Mouse (Mus musculus): Measurements from ENCODE around the gene Ephx1. TPM values are rescaled to one million over a fixed set of nuclear protein-coding genes. Genes with fewer than 3 reads are reported as not detected.
A peak's percentile ranks its signal among the peaks of the same experiment; 100 is the strongest.
"Not testable (repeated sequence)": the region's sequence is repeated elsewhere in the genome, so short reads cannot be mapped to it uniquely, and the experiment has no call there.

Gene Ephx1
- polyA plus RNA-seq, 1 experiment from 2014 or later = 4.4 TPM

DNA sequence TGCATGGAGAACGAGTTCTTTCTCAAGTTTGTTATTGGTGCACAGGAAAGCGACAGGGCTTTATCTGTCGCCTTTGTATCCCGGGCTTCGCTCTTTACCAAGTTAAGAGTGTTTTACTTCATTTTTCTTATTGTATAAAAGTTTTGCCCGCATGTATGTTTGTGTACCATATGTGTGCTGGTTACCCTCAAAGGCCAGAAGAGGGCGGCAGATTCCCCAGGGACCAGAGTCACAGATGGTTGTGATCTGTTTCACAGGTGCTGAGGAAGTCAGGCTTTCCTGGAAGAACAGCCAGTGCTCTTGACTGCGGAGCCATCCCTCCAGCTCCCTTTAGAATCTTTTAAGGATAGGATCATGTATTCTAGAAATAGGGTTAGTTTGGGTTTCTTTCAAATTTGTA is 34.0 kb downstream of the Ephx1 start:
- ATAC-seq = no peak
- no peak overlapping the region for H3K9ac ChIP-seq (ENCODE audit: low read depth, low read length)
- 92% methylated on average over 8 of the region's 8 CpGs for WGBS
- no peak overlapping the region for H3K27ac ChIP-seq (ENCODE audit: low read length)
- no peak overlapping the region for H3K4me3 ChIP-seq (ENCODE audit: low read length)
- H3K36me3 ChIP-seq (ENCODE audit: control insufficient read depth, insufficient read depth, low read length) = no peaks in the 10 kb centered on the region
- H3K4me1 ChIP-seq (ENCODE audit: control insufficient read depth, insufficient read depth, low read length) = no peaks in the 10 kb centered on the region
- H3K27me3 ChIP-seq (replicated peaks; ENCODE audit: control insufficient read depth, insufficient read depth, low read length) = no peaks in the 10 kb centered on the region
- H3K4me2 ChIP-seq (ENCODE audit: low read depth, low read length) = no peak overlapping the region
- no peaks in the 10 kb centered on the region for H3K9me3 ChIP-seq (ENCODE audit: control insufficient read depth, low read length)

DNA sequence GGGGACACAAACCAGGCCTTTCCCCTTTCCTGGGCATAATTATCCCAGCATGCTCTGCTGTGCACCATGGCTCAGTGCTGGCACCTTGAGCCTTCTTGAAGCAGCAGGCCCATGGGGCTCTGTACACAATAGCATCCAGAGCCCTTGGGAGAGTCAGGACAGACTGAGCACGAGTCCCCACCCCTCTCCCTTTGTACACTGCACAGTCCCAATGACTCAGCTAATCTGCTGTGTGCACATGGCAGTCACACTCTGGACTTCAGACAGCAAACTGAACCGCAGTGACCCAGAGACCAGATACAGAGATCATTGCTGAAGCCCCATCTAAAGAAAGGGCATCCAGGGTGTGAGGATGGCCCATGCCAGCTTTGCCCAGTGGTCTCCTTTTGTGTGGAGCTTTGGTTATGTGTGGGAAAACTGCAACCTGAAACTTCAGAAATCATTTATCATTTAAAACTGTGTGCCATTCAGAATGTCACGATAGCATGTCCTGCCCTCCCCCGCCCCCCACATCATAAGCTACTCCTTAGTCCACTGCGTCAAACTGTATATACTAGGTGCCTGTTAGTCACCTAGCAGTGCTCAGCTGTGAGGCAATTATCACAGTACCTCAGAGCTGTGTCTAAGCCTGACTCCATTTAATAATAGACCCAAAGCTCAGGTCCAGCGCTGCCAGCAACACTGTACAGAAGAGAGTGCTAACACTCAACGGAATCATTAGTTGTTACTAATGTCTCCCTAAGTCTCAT is 39.2 kb downstream of the Ephx1 start:
- H3K36me3 ChIP-seq (ENCODE audit: control insufficient read depth, insufficient read depth, low read length); H3K4me1 ChIP-seq (ENCODE audit: control insufficient read depth, insufficient read depth, low read length); H3K4me3 ChIP-seq (ENCODE audit: low read length); H3K27me3 ChIP-seq (replicated peaks; ENCODE audit: control insufficient read depth, insufficient read depth, low read length); H3K27ac ChIP-seq (ENCODE audit: low read length); H3K9me3 ChIP-seq (ENCODE audit: control insufficient read depth, low read length); H3K4me2 ChIP-seq (ENCODE audit: low read depth, low read length); H3K9ac ChIP-seq (ENCODE audit: low read depth, low read length): not testable (repeated sequence)
- peak; percentile 96 for ATAC-seq
- whole genome bisulfite sequencing = 70% methylated on average over 7 of the region's 7 CpGs

DNA sequence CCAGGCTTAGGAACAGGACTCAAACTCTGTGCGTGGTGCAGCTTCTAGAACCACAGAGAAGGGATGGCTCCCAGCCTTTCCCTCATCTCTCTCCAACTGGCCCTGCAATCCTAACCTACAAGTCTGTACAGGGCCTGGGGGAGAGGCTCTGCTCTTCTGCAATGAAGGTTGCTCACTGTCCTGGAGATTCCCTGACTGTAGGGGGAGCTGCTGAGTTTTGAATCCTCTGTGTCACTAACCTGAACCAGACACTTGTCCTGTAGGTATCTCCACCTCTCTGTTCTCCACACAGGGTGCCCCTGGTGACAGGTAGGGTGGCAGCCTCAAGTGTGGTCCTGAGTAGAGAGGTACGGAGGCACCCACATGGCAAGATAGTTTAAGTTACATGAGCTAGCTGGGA is 40.2 kb downstream of the Ephx1 start:
- no peak overlapping the region for H3K9ac ChIP-seq (ENCODE audit: low read depth, low read length)
- H3K9me3 ChIP-seq (ENCODE audit: control insufficient read depth, low read length) = no peaks in the 10 kb centered on the region
- WGBS = 70% methylated on average over 2 of the region's 2 CpGs
- no peak overlapping the region for H3K4me3 ChIP-seq (ENCODE audit: low read length)
- no peak overlapping the region for H3K27ac ChIP-seq (ENCODE audit: low read length)
- ATAC-seq = no peak; the same call in 1 of the 2 replicates
- no peaks in the 10 kb centered on the region for H3K27me3 ChIP-seq (replicated peaks; ENCODE audit: control insufficient read depth, insufficient read depth, low read length)
- H3K4me2 ChIP-seq (ENCODE audit: low read depth, low read length) = no peak overlapping the region
- no peaks in the 10 kb centered on the region for H3K36me3 ChIP-seq (ENCODE audit: control insufficient read depth, insufficient read depth, low read length)
- no peaks in the 10 kb centered on the region for H3K4me1 ChIP-seq (ENCODE audit: control insufficient read depth, insufficient read depth, low read length)

DNA sequence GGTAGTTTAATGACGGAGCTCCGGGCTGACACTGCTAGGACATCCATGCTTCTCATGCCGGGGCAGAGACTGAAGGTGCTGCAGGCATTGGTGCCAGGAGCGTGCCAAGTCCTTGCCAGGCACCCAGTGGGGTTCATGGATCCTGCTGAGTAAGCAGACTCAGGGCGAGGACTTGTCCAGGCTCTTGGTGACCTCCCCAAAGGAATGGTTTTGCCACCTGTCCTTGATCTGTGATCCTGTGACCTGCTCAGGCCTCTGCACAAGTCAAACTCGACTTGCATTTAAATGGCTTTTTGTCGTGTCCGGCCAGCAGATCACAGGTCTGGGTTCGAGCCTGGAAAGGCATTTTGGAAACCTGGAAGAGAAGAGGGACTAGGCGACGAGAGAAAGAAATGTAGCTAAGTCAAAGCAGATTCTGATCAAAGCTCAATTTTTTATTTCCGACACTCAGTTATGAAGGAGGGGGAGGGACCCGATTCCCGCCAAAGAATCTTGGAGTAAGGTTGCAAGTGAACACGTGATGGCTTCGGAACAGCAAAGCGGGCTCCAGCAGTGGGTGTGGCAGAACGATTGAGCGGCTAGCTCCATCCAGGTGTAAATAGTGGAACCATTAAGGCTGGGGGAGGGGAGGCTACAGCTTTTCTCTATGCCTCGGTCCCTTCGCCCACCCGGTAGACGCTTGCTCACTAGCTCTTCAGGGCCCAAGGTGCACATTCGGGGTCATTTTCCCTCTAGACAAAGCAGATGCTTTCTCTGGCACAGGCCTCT is 41.0 kb downstream of the Ephx1 start:
- Histone ChIP-seq H3K4me1 (ENCODE audit: control insufficient read depth, insufficient read depth, low read length) (no peaks in the 10 kb centered on the region), H3K9me3 (ENCODE audit: control insufficient read depth, low read length) (no peaks in the 10 kb centered on the region), H3K27ac (ENCODE audit: low read length) (no peak overlapping the region), H3K4me3 (ENCODE audit: low read length) (no peak overlapping the region), H3K36me3 (ENCODE audit: control insufficient read depth, insufficient read depth, low read length) (no peaks in the 10 kb centered on the region), H3K9ac (ENCODE audit: low read depth, low read length) (no peak overlapping the region), H3K27me3 (replicated peaks; ENCODE audit: control insufficient read depth, insufficient read depth, low read length) (no peaks in the 10 kb centered on the region), H3K4me2 (ENCODE audit: low read depth, low read length) (no peak overlapping the region)
- no peak for ATAC-seq
- WGBS = 80% methylated on average over 23 of the region's 24 CpGs

DNA sequence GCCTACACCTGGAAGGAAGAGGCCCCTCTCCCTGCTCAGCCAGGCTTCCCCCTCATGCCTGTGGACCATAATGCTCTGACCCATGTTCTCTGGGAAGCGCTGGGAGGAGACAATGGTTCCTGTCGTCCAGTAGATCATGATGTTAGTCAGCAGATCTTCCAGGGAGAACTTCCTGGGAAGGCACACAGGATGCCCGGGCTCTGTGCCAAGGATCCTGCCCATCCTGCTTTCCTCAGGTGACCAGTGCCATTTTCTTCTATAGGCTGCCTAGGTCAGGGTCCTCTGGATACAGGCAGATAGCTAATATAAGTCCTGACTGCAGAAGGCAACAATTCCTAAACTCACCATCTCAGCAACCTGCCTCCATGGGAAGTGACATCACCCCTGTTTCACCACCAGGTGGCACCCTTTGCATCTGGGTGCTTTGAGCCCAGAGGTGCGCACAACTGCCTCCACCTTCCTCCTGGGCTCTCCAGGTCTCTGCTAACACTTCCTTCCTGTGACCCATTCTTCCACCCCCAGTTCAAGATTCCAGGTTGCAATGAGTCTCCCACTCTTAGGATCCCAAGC is 44.5 kb downstream of the Ephx1 start:
- peaks cover 4% of the 10 kb centered on the region for H3K36me3 ChIP-seq (ENCODE audit: control insufficient read depth, insufficient read depth, low read length)
- no peaks in the 10 kb centered on the region for H3K9me3 ChIP-seq (ENCODE audit: control insufficient read depth, low read length)
- no peaks in the 10 kb centered on the region for H3K27me3 ChIP-seq (replicated peaks; ENCODE audit: control insufficient read depth, insufficient read depth, low read length)
- H3K4me1 ChIP-seq (ENCODE audit: control insufficient read depth, insufficient read depth, low read length) = no peaks in the 10 kb centered on the region
- no peak overlapping the region for H3K4me3 ChIP-seq (ENCODE audit: low read length)
- WGBS = 63% methylated on average over 4 of the region's 4 CpGs
- no peak overlapping the region for H3K27ac ChIP-seq (ENCODE audit: low read length)
- no peak overlapping the region for H3K9ac ChIP-seq (ENCODE audit: low read depth, low read length)
- no peak for ATAC-seq
- H3K4me2 ChIP-seq (ENCODE audit: low read depth, low read length) = no peak overlapping the region

DNA sequence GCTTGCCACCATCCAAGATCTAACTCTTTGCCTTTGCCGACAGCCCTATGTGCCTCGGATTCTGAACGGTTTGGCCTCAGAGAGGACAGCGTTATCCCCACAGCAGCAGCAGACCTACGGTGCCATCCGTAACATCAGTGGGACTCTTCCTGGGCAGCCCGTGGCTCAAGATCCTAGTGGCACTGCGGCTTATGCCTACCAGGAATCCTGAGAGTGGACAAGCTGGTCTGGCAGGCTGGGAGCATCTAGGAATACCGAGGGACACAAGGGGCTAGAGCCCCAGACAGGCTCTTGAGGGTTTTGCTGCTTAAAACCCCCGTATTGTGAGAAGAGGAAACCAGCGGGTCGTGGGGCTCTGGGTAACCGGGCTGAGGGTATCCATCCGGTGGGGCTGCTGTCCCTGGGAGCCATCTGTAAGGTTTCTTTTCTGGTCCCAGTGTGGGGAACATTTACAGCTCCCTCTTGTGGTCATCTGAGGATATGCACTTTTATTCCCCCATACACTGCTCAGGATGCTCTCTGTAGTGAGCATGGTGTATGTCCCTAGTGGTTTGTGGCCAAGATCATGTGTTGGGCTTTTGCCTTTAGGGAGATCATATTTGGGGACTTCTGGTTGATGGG is 46.5 kb downstream of the Ephx1 start:
- Histone ChIP-seq H3K27ac (ENCODE audit: low read length) (no peak overlapping the region), H3K4me1 (ENCODE audit: control insufficient read depth, insufficient read depth, low read length) (no peaks in the 10 kb centered on the region), H3K9me3 (ENCODE audit: control insufficient read depth, low read length) (no peaks in the 10 kb centered on the region), H3K9ac (ENCODE audit: low read depth, low read length) (no peak overlapping the region), H3K4me2 (ENCODE audit: low read depth, low read length) (no peak overlapping the region), H3K36me3 (ENCODE audit: control insufficient read depth, insufficient read depth, low read length) (peaks cover 6% of the 10 kb centered on the region), H3K4me3 (ENCODE audit: low read length) (no peak overlapping the region), H3K27me3 (replicated peaks; ENCODE audit: control insufficient read depth, insufficient read depth, low read length) (no peaks in the 10 kb centered on the region)
- 61% methylated on average over 14 of the region's 14 CpGs for WGBS
- peak; percentile 65; the same call in 1 of the 2 replicates for ATAC-seq

DNA sequence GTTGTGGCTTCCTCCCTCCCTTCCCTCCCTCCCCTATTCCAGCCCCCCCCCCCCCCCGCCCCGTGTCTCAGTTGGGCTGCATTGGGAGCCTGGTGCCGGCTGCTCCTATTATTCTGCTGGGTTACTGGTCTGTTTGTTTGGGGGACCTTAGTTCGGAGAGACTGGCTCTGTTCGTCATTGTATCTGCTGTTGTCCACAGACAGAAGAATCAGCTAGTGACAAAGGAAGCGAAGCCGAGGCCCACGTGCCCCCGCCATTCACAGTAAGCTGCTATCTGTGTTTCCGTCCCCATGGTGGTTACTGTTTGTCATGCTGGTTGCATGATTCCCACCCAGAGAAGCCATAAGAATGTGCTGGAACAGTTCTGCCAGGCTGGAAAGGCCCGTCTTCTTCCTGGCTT is 47.8 kb downstream of the Ephx1 start:
- H3K4me2 ChIP-seq (ENCODE audit: low read depth, low read length) = no peak overlapping the region
- ATAC-seq = no peak
- 85% methylated on average over 10 of the region's 11 CpGs for WGBS
- no peaks in the 10 kb centered on the region for H3K4me1 ChIP-seq (ENCODE audit: control insufficient read depth, insufficient read depth, low read length)
- H3K9ac ChIP-seq (ENCODE audit: low read depth, low read length) = no peak overlapping the region
- H3K9me3 ChIP-seq (ENCODE audit: control insufficient read depth, low read length) = no peaks in the 10 kb centered on the region
- no peak overlapping the region for H3K4me3 ChIP-seq (ENCODE audit: low read length)
- peaks cover 6% of the 10 kb centered on the region for H3K36me3 ChIP-seq (ENCODE audit: control insufficient read depth, insufficient read depth, low read length)
- no peak overlapping the region for H3K27ac ChIP-seq (ENCODE audit: low read length)
- H3K27me3 ChIP-seq (replicated peaks; ENCODE audit: control insufficient read depth, insufficient read depth, low read length) = no peaks in the 10 kb centered on the region

DNA sequence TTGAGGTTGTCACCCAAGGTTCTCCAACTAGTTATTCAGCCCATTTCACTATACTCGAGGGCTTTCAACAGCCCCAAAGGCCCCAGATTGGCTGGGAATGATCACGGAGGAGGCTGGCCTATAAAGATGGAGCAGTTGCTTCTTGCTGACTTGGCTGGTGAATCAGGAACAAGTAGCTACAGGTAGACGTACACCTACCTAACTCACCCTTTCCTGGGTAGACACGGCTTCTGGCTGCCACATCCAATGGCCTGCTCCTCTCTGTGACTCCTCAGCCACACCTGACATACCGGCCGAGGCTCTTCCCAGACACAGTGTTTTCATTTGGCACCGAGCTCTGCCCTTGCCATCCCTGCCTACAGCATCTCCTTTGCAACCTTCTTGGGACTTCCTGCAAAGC is 53.4 kb downstream of the Ephx1 start:
- H3K4me2 ChIP-seq (ENCODE audit: low read depth, low read length) = no peak overlapping the region
- no peaks in the 10 kb centered on the region for H3K4me1 ChIP-seq (ENCODE audit: control insufficient read depth, insufficient read depth, low read length)
- H3K9ac ChIP-seq (ENCODE audit: low read depth, low read length) = no peak overlapping the region
- 80% methylated on average over 7 of the region's 7 CpGs for WGBS
- H3K4me3 ChIP-seq (ENCODE audit: low read length) = no peak overlapping the region
- ATAC-seq = no peak
- no peak overlapping the region for H3K27ac ChIP-seq (ENCODE audit: low read length)
- peaks cover 14% of the 10 kb centered on the region for H3K36me3 ChIP-seq (ENCODE audit: control insufficient read depth, insufficient read depth, low read length)
- no peaks in the 10 kb centered on the region for H3K9me3 ChIP-seq (ENCODE audit: control insufficient read depth, low read length)
- no peaks in the 10 kb centered on the region for H3K27me3 ChIP-seq (replicated peaks; ENCODE audit: control insufficient read depth, insufficient read depth, low read length)

DNA sequence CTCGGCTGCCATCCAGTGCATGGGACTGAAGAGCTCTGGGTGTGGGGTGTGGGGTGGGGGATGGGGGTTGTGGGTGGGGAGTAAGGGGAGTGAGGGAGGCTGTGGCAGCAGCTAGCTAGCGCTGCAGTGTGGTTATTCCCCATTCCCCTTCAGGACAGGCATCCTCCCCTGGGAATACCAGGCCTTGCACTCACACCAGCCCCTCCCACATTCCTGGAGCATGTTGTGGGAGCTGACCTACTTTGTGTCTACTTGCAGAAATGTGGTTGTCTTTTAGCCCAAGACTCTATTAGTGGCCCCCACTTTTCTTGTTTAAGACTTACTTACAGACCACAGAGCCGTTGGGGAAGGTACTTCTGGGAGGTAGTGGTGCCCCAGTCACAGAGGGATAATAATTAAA is 54.2 kb downstream of the Ephx1 start:
- no peaks in the 10 kb centered on the region for H3K4me1 ChIP-seq (ENCODE audit: control insufficient read depth, insufficient read depth, low read length)
- no peaks in the 10 kb centered on the region for H3K27me3 ChIP-seq (replicated peaks; ENCODE audit: control insufficient read depth, insufficient read depth, low read length)
- no peak overlapping the region for H3K4me2 ChIP-seq (ENCODE audit: low read depth, low read length)
- no peak for ATAC-seq
- H3K9ac ChIP-seq (ENCODE audit: low read depth, low read length) = no peak overlapping the region
- no peak overlapping the region for H3K4me3 ChIP-seq (ENCODE audit: low read length)
- no peak overlapping the region for H3K27ac ChIP-seq (ENCODE audit: low read length)
- no peaks in the 10 kb centered on the region for H3K9me3 ChIP-seq (ENCODE audit: control insufficient read depth, low read length)
- H3K36me3 ChIP-seq (ENCODE audit: control insufficient read depth, insufficient read depth, low read length) = peaks cover 10% of the 10 kb centered on the region
- WGBS = 60% methylated on average over 3 of the region's 3 CpGs
